Mouse (Mus musculus) neural tube, embryonic 14.5 days (tissue): ENCODE results near the gene Slc7a11. TPM values are rescaled to one million over a fixed set of nuclear protein-coding genes. Genes with fewer than 3 reads are reported as not detected.

Experiments
- ATAC-seq: fragments of 200-750 bp; cut with Nextera tagmentation; 2 replicates; pipeline ENCODE4 v1.8.0; 2017; ENCODE audit warnings: low read depth, mild to moderate bottlenecking, moderate TSS enrichment, moderate library complexity
- H3K27ac ChIP-seq: fragments of 300-500 bp; sonication (generic); 2 replicates; pipeline ENCODE4 v1.5.1; 2014; ENCODE audit warnings: low read depth, mild to moderate bottlenecking, control low read depth, low read length, moderate library complexity, mixed read lengths
- H3K27me3 ChIP-seq: fragments of 300-500 bp; sonication (generic); 2 replicates; pipeline ENCODE4 v1.6.1; 2014; ENCODE audit warnings: low read length; ENCODE audit not compliant: control insufficient read depth, insufficient read depth
- H3K36me3 ChIP-seq: fragments of 300-500 bp; sonication (generic); 2 replicates; pipeline ENCODE4 v1.6.1; 2014; ENCODE audit warnings: low read length, mixed read lengths; ENCODE audit not compliant: control insufficient read depth, insufficient read depth
- H3K4me1 ChIP-seq: fragments of 300-500 bp; sonication (generic); 2 replicates; pipeline ENCODE4 v1.6.1; 2014; ENCODE audit warnings: low read length; ENCODE audit not compliant: control insufficient read depth, insufficient read depth
- H3K4me2 ChIP-seq: fragments of 300-500 bp; sonication (generic); 2 replicates; pipeline ENCODE4 v1.6.1; 2014; ENCODE audit warnings: mild to moderate bottlenecking, low read depth, low read length, control low read depth
- H3K4me3 ChIP-seq: fragments of 300-500 bp; sonication (generic); 2 replicates; pipeline ENCODE4 v1.5.1; 2014; ENCODE audit warnings: low read depth, low read length, control low read depth, mixed read lengths
- H3K9ac ChIP-seq: fragments of 300-500 bp; sonication (generic); replicated peaks from 2 replicates; pipeline ENCODE4 v1.6.1; 2014; ENCODE audit warnings: low read depth, mild to moderate bottlenecking, control low read depth, low read length, mixed read lengths
- H3K9me3 ChIP-seq: fragments of 300-500 bp; sonication (generic); 2 replicates; pipeline ENCODE4 v1.6.1; 2016; ENCODE audit warnings: low read length; ENCODE audit not compliant: control insufficient read depth
- WGBS: fragments of 180-500 bp; shearing (Covaris S2); extraction: QIAGEN DNeasy Blood & Tissue Kit; methylation state at CpG from one replicate; pipeline ENCODE4 v1.1.7; 2014; 5-methylcytosine and 5-hydroxymethylcytosine counted together
- polyA plus RNA-seq: library from polyadenylated mRNA; unstranded; fragments of >200 nt; fragmentation: Nextera tagmentation; extraction: Ambion mirVana; gene quantifications from 2 replicates; pipeline ENCODE4 v1.2.1, GENCODE M21; 2014

The Slc7a11 gene
- polyA plus RNA-seq, 1 experiment from 2014 or later: 0.44 TPM

DNA sequence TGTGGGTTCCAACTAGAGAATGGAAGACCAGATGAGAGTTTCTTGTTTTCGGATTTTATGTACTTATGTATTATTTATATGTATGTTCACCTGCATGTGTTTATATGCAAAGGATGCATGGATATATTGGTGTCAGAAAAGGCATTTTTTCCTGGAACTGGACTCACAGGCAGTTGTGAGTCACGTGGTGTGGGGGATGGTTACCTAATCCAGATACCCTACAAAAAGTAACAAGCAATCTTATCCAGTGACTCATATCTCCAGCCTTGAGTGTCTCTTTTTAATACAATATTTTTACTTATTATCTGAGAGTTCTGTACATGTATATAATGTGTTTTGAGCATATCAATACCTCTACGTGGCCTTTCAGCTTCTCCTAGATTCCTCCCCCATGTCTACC is 469.4 kb downstream of the Slc7a11 start:
- no peak for ATAC-seq
- Histone ChIP-seq H3K9me3 (no peaks in the 10 kb centered on the region), H3K4me2 (no peak overlapping the region), H3K27ac (no peak overlapping the region), H3K4me1 (no peaks in the 10 kb centered on the region), H3K36me3 (no peaks in the 10 kb centered on the region), H3K27me3 (no peaks in the 10 kb centered on the region), H3K4me3 (no peak overlapping the region), H3K9ac (no peak overlapping the region)
- WGBS: 92% methylated on average over 3 of the region's 3 CpGs

DNA sequence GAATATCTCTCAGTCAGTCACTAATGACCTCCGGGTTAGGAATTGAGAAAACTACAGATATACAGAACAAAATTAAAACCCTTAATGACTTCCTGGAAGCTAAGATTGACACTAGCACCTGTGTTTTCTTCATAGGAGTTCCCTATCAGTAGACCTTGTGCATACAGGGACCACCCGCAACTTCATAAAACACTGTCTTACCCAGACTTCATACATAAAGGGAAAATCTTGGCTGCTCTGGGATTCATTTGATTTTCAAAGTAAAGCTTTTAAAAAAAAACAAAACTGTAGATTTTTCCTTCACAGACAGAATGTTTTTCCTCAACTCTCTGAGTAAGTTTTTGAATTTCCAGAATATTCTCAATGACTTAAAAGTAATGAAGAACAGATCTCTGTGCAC is 477.8 kb downstream of the Slc7a11 start:
- no peaks in the 10 kb centered on the region for H3K9me3 ChIP-seq
- no peaks in the 10 kb centered on the region for H3K36me3 ChIP-seq
- H3K27me3 ChIP-seq: no peaks in the 10 kb centered on the region
- no peaks in the 10 kb centered on the region for H3K4me1 ChIP-seq
- WGBS: 93% methylated on average over 2 of the region's 2 CpGs
- no peak overlapping the region for H3K4me3 ChIP-seq
- no peak for ATAC-seq
- H3K27ac ChIP-seq: no peak overlapping the region
- no peak overlapping the region for H3K9ac ChIP-seq
- H3K4me2 ChIP-seq: no peak overlapping the region

DNA sequence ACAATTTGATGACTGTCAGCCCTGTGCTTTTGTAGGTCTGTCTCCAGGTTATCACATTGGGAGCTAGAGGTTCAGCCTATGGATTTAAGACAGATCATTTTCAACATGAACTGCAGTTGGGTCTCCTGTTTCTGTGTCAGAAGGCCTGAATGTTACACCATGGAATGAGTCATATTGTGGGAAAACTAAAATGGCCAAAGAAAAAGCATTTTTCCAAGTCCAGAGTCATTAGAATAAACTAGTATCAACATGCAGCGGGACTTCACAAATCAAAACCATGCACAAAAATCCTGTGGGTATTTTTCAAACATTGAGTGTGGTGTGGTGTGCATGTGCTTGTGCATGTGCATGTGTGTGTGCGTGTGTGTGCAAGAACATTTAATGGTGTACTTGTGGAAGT is 482.8 kb downstream of the Slc7a11 start:
- Histone ChIP-seq H3K9me3 (no peaks in the 10 kb centered on the region), H3K27me3 (no peaks in the 10 kb centered on the region), H3K36me3 (no peaks in the 10 kb centered on the region), H3K4me1 (no peaks in the 10 kb centered on the region), H3K9ac (no peak overlapping the region), H3K4me2 (no peak overlapping the region), H3K4me3 (no peak overlapping the region), H3K27ac (no peak overlapping the region)
- no peak for ATAC-seq
- 94% methylated on average over 2 of the region's 2 CpGs for WGBS

DNA sequence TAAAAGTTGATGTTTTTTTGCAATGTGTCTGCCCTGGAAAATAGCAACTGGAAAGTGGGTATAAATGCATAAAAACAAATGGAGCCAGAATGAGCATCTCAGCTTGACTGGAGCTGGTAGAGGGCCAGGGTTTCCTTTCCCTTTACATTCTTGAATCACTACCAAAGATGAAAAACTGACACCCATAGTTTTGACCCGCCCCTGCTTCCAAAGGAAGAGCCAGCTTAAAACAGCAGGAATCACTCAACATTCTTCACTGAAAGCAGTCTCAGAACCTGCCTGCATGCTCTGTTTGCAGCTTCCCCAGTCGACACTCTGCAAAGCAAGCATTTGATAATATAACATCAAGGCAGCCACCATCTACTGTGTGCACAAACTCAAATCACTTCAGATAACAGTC is 496.6 kb downstream of the Slc7a11 start:
- no peak overlapping the region for H3K4me3 ChIP-seq
- H3K4me1 ChIP-seq: no peaks in the 10 kb centered on the region
- WGBS: 67% methylated on average over 2 of the region's 2 CpGs
- H3K9ac ChIP-seq: no peak overlapping the region
- ATAC-seq: no peak
- no peaks in the 10 kb centered on the region for H3K27me3 ChIP-seq
- H3K27ac ChIP-seq: no peak overlapping the region
- H3K4me2 ChIP-seq: no peak overlapping the region
- H3K9me3 ChIP-seq: no peaks in the 10 kb centered on the region
- H3K36me3 ChIP-seq: no peaks in the 10 kb centered on the region

DNA sequence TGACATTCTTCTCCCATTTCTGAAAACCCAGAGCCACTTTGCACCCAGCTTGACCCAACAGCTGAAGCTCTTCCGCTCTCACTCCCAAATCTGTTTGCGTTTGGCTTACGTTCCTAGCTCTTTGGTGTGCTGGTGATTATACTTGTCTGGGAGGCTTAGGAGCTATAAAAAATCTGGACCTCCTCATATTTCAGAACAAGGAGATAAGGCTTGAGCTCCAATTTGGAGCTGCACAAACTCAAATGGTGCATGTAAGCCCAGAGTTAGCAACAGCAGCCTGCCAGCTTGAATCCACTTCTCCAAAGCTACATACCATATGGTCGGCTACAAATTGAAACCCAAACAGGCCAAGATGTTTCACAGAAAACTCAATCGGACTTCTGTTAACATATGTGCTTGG is 498.6 kb downstream of the Slc7a11 start:
- WGBS: 87% methylated on average over 5 of the region's 5 CpGs
- H3K9me3 ChIP-seq: no peaks in the 10 kb centered on the region
- no peaks in the 10 kb centered on the region for H3K36me3 ChIP-seq
- H3K4me1 ChIP-seq: no peaks in the 10 kb centered on the region
- no peak overlapping the region for H3K27ac ChIP-seq
- H3K9ac ChIP-seq: no peak overlapping the region
- no peak for ATAC-seq
- H3K27me3 ChIP-seq: no peaks in the 10 kb centered on the region
- H3K4me3 ChIP-seq: no peak overlapping the region
- H3K4me2 ChIP-seq: no peak overlapping the region

DNA sequence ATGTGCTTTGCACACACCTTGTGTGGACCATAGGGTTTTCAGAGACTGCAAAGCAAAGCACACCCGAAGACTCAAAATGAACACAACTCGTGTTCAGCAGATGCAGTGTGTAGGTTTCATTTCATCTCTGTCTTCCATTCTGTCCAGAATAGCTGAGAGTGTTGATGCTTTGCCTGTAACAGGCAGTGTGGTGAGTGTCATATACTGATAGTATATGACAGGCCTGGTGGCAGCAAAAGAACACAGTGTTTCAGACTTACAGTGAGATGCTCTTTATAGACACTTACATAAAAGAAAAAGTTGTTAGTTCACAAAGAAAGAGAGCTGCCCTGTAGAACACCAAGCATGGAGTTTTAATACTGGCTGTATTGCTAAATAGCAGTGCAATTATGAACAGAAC is 505.8 kb downstream of the Slc7a11 start:
- no peak overlapping the region for H3K4me3 ChIP-seq
- WGBS: 91% methylated on average over 2 of the region's 2 CpGs
- no peak overlapping the region for H3K27ac ChIP-seq
- H3K27me3 ChIP-seq: no peaks in the 10 kb centered on the region
- ATAC-seq: no peak
- no peaks in the 10 kb centered on the region for H3K4me1 ChIP-seq
- H3K4me2 ChIP-seq: no peak overlapping the region
- H3K36me3 ChIP-seq: no peaks in the 10 kb centered on the region
- no peak overlapping the region for H3K9ac ChIP-seq
- H3K9me3 ChIP-seq: no peaks in the 10 kb centered on the region

DNA sequence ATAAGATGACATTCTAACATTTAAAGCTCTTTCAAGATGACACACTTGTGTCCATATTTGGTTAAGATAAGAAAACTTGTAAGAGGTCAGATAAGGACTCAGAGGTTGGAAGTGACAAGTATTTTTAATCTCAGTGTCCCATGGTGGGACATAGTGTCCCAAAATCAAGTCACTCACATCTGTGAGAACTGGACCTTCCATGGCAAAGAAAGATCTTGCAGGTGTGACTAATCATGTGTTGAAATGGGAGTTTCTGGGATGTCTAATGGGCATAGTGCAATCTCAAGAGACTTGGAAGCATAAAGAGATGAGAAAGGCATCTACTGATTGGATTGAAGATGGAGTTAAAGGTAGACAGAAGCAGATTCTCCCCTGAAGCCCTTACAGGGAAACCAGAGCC is 513.9 kb downstream of the Slc7a11 start:
- Histone ChIP-seq H3K9ac (no peak overlapping the region), H3K27me3 (no peaks in the 10 kb centered on the region), H3K36me3 (no peaks in the 10 kb centered on the region), H3K27ac (no peak overlapping the region), H3K4me2 (no peak overlapping the region), H3K4me1 (no peaks in the 10 kb centered on the region), H3K9me3 (no peaks in the 10 kb centered on the region), H3K4me3 (no peak overlapping the region)
- no peak for ATAC-seq

DNA sequence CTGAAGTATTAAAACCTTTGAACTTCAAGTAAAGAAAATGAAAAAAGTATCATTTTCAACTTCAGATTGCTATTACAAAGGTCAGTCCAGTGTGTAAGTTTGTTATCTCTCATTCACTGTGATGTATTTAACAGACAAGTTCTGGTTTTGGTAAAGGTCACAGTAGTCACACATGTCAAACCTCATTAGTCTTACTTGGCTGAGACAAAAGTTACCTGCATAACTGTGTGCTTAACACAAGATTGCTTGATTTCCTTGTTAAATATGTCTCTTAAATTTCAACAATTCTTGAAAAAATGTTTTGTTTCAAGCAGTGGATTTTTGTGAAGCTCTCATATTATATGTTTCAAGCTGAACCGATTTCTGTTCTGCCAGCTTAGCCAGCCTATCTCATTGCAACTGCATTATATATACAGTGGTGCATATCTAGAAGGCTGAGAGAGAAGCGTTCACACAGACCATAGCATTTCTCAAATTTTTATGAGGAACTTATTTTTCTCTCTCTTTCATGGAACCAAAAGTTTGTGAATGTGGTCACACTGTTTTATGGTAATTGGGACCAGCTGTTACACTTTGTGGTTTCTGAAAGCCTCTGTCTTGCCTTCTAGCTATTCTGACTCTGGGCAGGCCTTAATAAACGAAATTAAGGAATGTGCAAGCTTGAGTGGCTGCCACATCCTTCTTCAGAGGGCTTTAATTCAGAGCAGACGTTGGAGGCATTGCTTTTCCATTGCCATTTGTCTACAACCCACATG is 514.7 kb downstream of the Slc7a11 start:
- 44% methylated on average over 4 of the region's 4 CpGs for WGBS
- H3K36me3 ChIP-seq: no peaks in the 10 kb centered on the region
- no peak overlapping the region for H3K4me3 ChIP-seq
- no peak overlapping the region for H3K27ac ChIP-seq
- no peak overlapping the region for H3K9ac ChIP-seq
- no peak overlapping the region for H3K4me2 ChIP-seq
- H3K27me3 ChIP-seq: no peaks in the 10 kb centered on the region
- no peaks in the 10 kb centered on the region for H3K4me1 ChIP-seq
- no peak for ATAC-seq
- no peaks in the 10 kb centered on the region for H3K9me3 ChIP-seq

DNA sequence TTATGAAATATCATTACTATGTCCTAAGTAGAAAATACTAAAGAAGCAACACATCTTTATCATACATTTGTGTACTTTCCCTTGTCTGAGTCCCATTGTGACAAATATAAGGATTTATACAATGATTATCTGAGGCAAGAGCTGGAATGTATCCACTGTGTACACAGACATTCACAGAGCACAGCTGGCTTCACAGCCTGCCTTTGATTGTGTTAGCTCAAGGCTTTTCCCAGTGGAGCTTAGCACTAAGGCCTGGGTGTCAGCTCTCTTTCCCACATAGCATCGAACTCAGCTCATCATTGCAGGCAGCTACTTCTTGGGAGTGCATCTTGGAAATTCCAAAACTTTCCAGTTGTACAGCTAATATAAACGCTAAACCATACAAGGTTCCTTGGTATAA is 529.5 kb downstream of the Slc7a11 start:
- H3K4me2 ChIP-seq: no peak overlapping the region
- WGBS: 71% methylated on average over 2 of the region's 2 CpGs
- no peak overlapping the region for H3K27ac ChIP-seq
- no peaks in the 10 kb centered on the region for H3K36me3 ChIP-seq
- ATAC-seq: no peak
- H3K4me1 ChIP-seq: 0 out of 2 replicates have a peak, but pooled peaks cover 5% of the 10 kb centered on the region
- H3K27me3 ChIP-seq: no peaks in the 10 kb centered on the region
- no peak overlapping the region for H3K4me3 ChIP-seq
- no peak overlapping the region for H3K9ac ChIP-seq
- H3K9me3 ChIP-seq: no peaks in the 10 kb centered on the region
